Mouse (Mus musculus) thymus, postnatal 4 days (tissue): ENCODE results near the gene L2hgdh.

Experiments
- DNase-seq: peaks from one replicate; pipeline ENCODE4 v3.0.0; 2021

The L2hgdh gene

DNA sequence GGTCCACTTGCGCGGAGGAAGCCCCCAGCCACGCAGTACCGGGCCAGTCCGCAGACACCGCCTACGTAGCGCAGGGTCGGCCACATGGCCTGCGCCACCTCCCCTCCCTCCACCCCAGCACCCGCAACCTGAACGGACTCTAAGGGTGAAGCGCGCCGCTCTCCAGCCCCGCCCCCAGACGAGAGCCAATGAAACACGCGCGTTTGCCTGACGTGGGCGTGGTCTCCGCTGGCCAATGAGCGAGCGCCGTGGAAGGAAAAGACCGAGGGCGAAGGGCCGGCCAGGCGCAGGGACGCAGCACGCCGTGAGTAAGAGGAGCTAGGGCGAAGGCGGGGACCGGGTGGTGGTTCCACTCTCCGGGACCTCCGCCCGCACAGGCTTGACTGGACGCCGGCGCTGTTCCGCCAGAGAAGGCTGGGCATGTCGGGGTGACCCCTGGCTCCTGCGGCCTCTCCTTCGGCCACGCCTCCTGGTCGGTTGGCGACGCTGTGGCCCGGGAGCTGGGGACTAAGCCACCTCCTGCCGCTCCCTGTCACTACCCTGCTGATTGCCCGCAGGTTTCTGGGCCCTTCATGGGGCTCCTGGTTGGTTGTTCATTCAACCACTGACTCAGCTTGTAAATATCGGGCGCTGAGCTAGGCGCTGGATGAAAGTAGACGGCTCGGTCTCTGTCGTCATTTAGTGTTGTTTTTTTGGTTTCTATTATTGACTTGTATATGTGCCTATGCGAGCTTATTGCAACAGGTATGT, at the start of gene L2hgdh, which contains the start of gene Atp5s:
TSS of gene L2hgdh (minus strand) at position 163 of the 750 bp plus-strand sequence.
TSS of gene Atp5s (plus strand) at position 240 of the 750 bp plus-strand sequence.
- peak; percentile 97 for DNase-seq

DNA sequence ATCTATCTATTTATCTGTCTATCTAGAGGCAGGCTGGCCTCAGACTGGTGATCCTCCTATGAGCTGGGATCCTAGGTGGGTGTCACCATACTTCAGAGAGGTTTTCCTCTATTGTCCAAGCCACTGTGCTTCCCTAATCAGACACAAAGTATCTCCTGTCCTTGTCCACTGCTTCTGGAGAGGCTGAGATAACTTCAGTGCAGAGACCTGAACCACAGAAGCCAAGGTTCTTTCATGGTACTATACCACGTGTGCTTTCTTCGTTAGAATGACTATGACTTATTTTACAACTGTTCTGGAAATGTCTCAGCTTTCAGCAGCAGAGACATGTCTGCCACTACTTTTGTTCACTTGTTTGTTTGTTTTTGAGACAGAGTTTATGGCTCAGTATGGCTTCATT, 44.2 kb upstream of the L2hgdh start:
- no peak for DNase-seq

GRCm38 (mm10) chr12:69767476-69768258, 43.0 kb upstream of the L2hgdh start:
- no peak for DNase-seq

DNA sequence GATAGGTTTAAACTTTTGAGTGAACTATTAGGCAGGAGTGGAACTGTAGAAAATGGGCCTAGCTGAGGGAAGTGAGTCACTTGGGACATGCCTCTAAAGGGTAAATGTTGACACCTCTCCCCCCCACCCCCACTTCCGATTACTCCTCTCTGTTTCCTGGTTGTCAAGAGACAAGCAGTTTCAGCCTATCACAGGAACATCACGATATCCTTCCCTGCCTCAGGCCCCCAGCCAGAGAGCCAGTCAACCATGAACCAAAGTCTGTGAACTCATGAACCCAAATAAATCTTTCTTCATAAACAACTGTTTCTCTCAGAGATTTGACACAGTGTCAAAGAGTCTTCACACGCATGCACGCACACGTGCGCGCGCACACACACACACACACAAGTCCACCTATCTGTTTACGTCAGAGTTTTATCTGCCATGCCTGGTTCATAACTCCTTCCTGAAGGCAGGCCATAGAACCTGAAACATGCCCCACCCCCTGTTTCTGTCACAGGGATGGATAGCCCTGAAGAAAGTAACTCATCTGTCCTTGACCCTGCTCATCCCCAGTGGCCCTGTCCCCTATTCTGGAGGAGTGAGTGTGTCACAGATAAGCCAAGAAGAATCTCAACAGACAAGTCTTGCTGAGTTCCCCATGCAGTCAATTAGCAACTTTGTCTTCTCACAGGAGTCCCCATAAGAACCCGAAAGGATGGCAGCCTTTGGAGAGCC, 41.7 kb upstream of the L2hgdh start:
- no peak for DNase-seq

- DNase-seq, result no peak
These were observed 40.9 kb upstream of the L2hgdh start for GRCm38 (mm10) chr12:69765543-69765942.

- no peak for DNase-seq
These were observed 36.9 kb upstream of the L2hgdh start for GRCm38 (mm10) chr12:69761603-69762002.

- no peak for DNase-seq
These were observed 36.2 kb upstream of the L2hgdh start for GRCm38 (mm10) chr12:69760743-69761406.

DNA sequence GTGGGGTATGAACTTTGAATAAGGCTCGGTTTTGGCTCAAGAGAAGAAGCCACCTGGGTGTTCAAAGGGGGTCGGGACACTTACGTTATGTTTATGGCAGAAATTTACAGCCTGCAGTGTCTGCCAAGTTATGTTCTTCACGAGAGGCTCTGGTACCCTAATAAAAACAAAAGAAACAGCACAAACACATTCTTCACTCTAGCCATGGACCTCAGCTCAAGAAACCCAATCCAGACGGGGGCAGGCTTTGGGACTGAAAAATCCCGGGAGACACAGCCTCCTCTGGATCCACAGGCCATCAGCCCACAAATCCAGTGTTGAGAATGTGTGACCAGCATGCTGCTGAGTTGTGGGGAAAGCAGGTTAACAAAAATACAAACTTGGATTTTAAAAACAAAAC, 35.3 kb upstream of the L2hgdh start:
- DNase-seq, result no peak

- no peak for DNase-seq
These were observed 34.7 kb upstream of the L2hgdh start for GRCm38 (mm10) chr12:69759267-69759885.

DNA sequence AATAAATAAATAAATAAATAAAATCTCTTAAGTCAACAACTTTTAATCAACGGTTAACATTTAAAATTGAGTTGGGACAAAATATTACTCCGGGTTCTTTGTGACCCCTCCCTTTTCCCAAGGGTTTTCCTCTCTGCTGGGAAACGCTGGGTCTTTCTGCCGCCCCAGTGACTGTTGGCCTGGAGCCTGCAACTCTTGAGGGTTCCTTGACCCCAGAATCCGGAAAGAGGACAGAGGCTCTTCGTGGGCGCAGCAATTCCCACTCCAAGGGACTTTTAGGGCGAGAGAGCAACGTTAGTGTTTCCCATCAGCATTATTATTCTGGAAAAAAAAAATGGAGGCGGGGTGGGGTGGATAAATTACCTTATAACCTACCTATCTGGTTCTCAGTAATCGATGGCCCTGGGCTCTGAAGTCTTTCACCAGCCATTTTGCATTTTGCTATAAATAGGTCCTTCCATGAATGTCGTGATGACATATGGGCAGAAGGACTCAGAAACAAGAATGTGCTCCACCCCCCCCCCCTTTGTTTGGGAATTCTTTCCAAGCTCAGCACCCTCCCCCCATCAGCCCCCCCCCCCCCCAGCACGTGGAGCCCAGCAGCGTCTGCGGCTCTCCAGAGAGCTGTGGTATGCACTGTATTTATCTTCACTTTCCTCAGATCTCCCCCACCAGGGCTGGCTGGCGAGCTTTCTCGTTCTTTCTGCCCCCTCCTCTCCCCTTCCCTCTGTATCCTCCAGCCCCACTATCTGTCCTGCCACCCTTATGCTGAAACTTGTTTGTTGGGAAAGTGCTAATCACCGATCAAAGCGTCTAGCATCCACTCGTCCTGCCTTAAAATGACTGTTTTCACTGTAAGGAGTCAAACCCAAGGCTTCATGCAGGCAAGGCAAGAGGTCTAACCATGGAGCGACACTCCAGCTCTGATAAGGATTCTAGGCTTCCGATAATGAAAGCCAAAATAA, 33.8 kb upstream of the L2hgdh start:
- no peak for DNase-seq

DNA sequence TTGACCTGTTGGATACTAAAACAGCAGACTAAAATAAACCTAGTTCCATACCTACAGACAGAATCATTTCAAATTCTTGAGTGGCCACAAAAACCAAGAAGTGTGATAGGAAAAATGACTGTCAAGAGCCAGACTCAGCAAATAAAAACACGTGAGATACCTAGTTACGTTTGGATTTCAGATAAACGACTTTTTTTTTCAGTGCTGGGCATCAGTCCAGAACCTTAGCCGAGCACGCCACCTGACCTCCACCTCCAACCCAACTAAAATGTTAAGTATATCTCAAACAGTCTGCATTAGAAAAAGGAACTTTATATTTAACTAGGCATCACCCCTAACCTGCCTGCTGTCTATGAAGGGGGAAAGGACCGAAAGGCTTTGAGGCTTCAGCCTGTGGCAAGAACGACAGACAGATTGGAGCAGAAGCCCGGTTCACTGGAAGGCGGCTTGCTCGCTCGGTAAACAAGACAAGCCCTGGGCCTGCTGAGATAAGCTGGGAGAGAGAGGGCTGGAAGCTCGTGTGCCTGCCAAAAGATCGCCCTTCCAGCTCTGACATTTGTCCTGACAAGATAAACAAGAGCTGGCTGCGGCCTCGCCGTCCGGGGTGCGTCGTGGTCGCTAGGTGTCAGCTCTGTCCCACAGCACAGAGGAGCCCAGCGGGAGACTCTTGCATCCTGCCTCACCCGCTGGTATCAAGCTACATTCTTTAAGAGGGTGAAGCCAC, 32.9 kb upstream of the L2hgdh start:
- peak; percentile 82 for DNase-seq

- DNase-seq, result no peak
These were observed 31.3 kb upstream of the L2hgdh start for GRCm38 (mm10) chr12:69756015-69756414.

GRCm38 (mm10) chr12:69753936-69754335, 29.3 kb upstream of the L2hgdh start:
- no peak for DNase-seq

DNA sequence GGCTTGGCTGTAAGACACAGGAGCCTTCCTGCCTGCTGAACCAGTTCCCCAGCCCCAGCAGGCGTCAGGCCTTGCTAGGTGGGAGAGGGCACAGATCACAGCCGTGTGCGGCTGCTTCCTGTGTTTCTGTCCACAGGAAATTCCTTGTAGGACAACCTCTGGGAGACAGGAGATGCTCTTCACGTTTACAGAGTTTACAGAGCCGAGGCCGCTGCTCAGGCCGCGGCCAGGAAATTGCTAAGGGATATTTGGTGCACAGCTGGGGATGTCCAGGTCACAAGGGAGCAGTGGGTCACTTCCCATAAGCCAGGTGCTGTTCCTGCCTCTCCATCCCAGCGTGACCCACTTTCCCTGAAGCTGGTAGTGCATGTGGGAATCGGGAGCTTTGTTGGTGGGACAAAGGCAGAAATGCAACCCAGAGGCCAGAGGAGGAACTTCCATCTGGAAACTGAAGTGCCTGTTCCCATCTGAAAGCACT, 27.2 kb upstream of the L2hgdh start:
- no peak for DNase-seq

- DNase-seq, result no peak
These were observed 19.5 kb upstream of the L2hgdh start for GRCm38 (mm10) chr12:69744138-69744537.

DNA sequence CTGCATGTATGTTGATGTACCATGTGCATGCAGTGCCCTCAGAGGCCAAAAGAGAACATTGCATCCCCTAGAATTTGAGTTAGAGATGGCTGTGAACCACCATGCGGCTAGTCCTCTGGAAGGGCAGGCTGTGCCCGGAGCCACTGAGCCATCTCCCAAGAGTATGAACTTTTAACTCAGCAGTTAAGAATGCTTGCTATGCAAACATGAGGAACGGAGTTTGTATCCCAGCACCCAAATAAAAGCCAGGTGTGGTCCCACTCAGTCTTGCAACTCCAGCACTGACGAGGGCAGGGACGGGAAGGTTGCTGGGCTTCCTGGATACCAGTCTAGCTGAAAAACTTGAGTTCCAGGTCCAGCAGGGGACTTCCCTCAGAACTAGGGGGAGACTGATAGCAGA, 17.3 kb upstream of the L2hgdh start:
- no peak for DNase-seq

DNA sequence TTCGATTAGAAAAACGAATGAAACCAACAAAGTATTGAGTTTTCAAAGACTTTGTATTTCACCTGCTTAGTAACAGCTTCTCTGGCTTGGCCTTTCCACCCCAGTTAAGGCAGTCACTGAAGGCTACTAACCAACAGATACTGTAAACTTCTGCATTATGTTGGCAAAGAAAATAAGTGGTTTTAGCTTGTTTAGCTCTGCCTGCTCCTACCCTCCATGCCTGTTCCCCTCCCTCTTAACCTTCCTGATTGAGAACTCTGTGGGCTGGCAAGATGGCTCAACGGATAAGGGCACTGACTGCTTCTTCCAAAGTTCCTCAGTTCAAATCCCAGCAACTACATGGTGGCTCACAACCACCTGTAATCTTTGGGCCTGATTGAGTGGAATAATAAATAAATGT, 9.2 kb upstream of the L2hgdh start:
- DNase-seq, result peak; percentile 8

GRCm38 (mm10) chr12:69733518-69733917, 8.8 kb upstream of the L2hgdh start:
- no peak for DNase-seq

DNA sequence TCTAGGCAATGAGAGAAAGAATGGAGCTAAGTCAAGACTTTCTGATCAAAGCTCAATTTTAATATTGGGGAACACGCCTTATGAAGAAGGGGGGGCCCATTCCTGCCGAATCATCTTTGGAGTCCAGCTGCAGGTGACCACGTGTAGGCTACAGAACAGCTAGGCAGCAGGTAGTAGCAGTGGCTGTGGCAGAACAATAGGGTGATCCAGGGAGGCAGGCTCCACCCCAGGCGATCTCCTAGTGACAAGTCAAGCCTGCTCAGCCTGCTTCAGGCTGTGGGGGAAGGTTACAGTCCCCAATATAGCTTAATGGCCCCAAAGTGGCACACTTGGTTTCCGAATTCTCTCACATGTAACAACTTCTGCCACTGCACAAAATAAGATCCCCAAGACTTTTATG, 7.5 kb upstream of the L2hgdh start:
- no peak for DNase-seq

DNA sequence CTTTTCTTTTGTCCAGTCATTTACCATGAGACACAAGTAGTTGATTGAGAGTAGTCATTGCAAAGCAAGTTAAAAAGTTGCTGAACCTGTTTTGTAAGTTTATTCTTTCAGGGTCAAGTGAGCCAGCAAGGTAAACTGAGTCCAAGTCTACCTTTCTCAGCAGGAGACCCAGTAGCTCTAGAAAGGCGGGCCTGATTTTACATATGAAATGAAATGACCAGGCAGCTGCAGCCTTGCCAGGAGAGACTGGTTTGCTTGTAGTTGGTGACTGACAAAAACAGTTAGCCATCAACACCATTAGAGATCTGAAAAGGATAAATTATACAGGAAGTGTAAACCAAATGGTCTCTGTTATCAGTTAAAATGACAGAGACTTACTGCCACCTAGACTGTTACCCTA, 5.6 kb upstream of the L2hgdh start:
- DNase-seq, result no peak
